Mouse (Mus musculus): Measurements from ENCODE around the gene E030030I06Rik. TPM values are rescaled to one million over a fixed set of nuclear protein-coding genes. Genes with fewer than 3 reads are reported as not detected.
"Not testable (repeated sequence)": the region's sequence is repeated elsewhere in the genome, so short reads cannot be mapped to it uniquely, and the experiment has no call there.

Gene E030030I06Rik
- polyA plus RNA-seq, 1 experiment from 2014 or later, result 21.0 TPM

GRCm38 (mm10) chr10:22163279-22163678, 14.2 kb upstream of the E030030I06Rik start:
- not testable (repeated sequence) for H3K9me3 ChIP-seq; DNase-seq (ENCODE audit: extremely low spot score, low spot score); H3K36me3 ChIP-seq (replicated peaks); H3K27ac ChIP-seq
- H3K4me1 ChIP-seq, result peaks cover 16% of the 10 kb centered on the region
- peaks cover 51% of the 10 kb centered on the region for H3K27me3 ChIP-seq (ENCODE audit: poor library complexity, severe bottlenecking)
- peak overlapping the region; percentile 39 for H3K4me3 ChIP-seq
- 5% methylated on average over 9 of the region's 9 CpGs for WGBS

GRCm38 (mm10) chr10:22159581-22160140, 10.6 kb upstream of the E030030I06Rik start:
- 1% methylated on average over 23 of the region's 23 CpGs for WGBS
- Histone ChIP-seq H3K27me3 (ENCODE audit: poor library complexity, severe bottlenecking) (peaks cover 87% of the 10 kb centered on the region), H3K36me3 (replicated peaks) (no peaks in the 10 kb centered on the region), H3K4me3 (peak overlapping the region; percentile 53; the same call in 1 of the 2 replicates), H3K27ac (no peak overlapping the region), H3K9me3 (no peaks in the 10 kb centered on the region), H3K4me1 (peaks cover 20% of the 10 kb centered on the region)
- DNase-seq (ENCODE audit: extremely low spot score, low spot score), result no peak

DNA sequence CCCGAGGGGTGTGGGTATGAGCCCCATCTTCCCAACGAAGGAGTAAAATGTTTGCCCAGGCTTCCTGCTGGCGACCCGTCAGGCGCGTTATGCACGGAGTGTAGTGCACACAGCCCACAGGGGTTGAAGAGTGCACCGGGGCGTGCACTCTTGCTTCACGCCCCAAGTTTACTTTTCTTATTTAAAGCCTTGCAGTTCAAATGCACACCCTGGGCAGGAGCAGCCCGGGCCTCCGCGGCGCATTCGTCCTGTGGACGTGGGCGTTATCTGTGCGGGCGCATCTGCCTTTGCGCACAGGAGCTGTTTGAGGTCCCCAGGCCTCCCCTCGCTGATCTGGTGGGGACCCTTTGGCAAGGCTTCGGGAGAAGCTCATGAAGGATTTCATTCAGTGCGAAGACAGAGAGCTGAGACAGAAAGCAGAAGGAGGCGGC, 10.1 kb upstream of the E030030I06Rik start:
- Histone ChIP-seq H3K36me3 (replicated peaks) (no peaks in the 10 kb centered on the region), H3K9me3 (no peaks in the 10 kb centered on the region), H3K27me3 (ENCODE audit: poor library complexity, severe bottlenecking) (peaks cover 92% of the 10 kb centered on the region), H3K4me3 (peak overlapping the region; percentile 53), H3K4me1 (peaks cover 22% of the 10 kb centered on the region), H3K27ac (no peak overlapping the region)
- DNase-seq (ENCODE audit: extremely low spot score, low spot score), result no peak
- WGBS, result under 1% methylated on average over 24 of the region's 24 CpGs

DNA sequence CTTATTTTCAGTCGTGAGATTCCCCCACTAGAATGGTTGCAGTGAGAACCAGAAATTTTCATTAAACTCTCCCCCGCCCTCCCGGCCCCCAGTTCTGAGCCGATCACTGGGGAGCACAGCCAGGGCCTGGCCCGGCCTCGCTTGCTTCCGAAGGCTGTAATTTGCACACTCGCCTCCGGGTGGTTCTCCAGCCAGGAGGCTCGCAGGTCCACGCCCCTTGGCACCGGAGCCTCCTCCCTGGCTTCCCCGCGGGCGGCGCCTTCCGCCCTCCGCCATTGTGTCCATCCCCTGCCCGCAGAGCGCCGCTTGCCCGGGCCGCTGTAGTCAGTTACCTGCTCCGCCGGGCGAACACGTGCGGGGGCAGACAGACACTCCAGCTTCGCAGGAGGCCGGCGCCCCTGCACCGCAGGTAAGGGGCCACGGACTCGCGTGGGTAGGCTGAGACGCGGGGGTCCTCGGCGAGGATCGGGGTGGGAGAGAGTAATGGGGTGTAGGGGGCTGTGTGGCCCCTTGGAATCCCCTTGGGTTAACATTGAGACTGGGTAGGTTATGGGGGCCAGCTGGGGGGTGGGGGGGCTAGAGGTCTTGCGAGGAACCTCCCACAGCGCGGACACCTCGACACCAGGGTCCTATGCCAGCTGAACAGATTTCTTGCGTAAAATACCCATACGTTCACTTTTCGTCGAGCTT, 9.4 kb upstream of the E030030I06Rik start, which contains the start of the genes Raet1e and H60b:
Gene Raet1e (plus strand): TSS at position 260 of the 690 bp plus-strand sequence.
Gene H60b (plus strand): TSS at position 277 of the 690 bp plus-strand sequence.
- H3K9me3 ChIP-seq; H3K36me3 ChIP-seq (replicated peaks); H3K27ac ChIP-seq: not testable (repeated sequence)
- peak; percentile 60 for DNase-seq (ENCODE audit: extremely low spot score, low spot score)
- Histone ChIP-seq H3K27me3 (ENCODE audit: poor library complexity, severe bottlenecking) (peaks cover 99% of the 10 kb centered on the region), H3K4me1 (peaks cover 24% of the 10 kb centered on the region), H3K4me3 (peak within 1 kb of the TSS; percentile 53)
- WGBS, result 1% methylated on average over 48 of the region's 48 CpGs

GRCm38 (mm10) chr10:22154871-22155799, 6.1 kb upstream of the E030030I06Rik start:
- no peak for DNase-seq (ENCODE audit: extremely low spot score, low spot score)

GRCm38 (mm10) chr10:22154127-22154526, 5.1 kb upstream of the E030030I06Rik start:
- Histone ChIP-seq H3K4me1 (peaks cover 44% of the 10 kb centered on the region), H3K4me3 (peak overlapping the region; percentile 46), H3K27me3 (ENCODE audit: poor library complexity, severe bottlenecking) (peaks cover 100% of the 10 kb centered on the region)
- not testable (repeated sequence) for H3K9me3 ChIP-seq; H3K36me3 ChIP-seq (replicated peaks); H3K27ac ChIP-seq
- peak; percentile 54 for DNase-seq (ENCODE audit: extremely low spot score, low spot score)
- WGBS, result under 1% methylated on average over 38 of the region's 38 CpGs

More at GRCm38 (mm10) chr10:22154871-22155799, 6.1 kb upstream of the E030030I06Rik start:
- Histone ChIP-seq H3K9me3 (no peaks in the 10 kb centered on the region), H3K4me3 (no peak overlapping the region), H3K36me3 (replicated peaks) (no peaks in the 10 kb centered on the region), H3K27me3 (ENCODE audit: poor library complexity, severe bottlenecking) (peaks cover 100% of the 10 kb centered on the region), H3K4me1 (peaks cover 41% of the 10 kb centered on the region), H3K27ac (no peak overlapping the region)
- 1% methylated on average over 3 of the region's 3 CpGs for WGBS

DNA sequence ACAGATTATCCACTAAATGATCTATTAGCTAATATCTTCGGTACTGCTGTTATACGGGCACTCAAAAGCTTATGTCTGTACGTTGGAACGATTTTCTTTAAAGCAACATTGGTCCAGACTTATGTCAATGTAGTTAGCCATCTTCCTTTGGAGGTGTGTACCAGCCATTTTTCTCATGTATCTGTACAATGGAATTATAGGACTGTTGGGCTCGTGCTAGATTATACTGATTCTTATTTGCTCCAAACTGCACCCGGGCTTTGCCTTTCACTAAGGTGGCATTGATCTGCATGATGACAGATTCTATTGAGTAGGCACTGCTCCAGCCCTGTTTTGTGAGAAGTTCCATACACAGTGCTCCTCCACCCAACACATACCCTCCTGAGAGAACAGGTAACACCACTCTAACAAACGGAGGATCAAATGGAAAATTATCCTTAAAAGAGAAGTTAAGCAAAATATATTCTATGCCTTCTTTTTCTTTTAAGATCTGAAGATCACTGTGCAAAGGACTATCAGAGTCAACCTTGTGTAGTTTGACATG, 4.1 kb upstream of the E030030I06Rik start:
- H3K9me3 ChIP-seq; H3K36me3 ChIP-seq (replicated peaks); H3K4me3 ChIP-seq; H3K27ac ChIP-seq; DNase-seq (ENCODE audit: extremely low spot score, low spot score): not testable (repeated sequence)
- Histone ChIP-seq H3K27me3 (ENCODE audit: poor library complexity, severe bottlenecking) (peaks cover 93% of the 10 kb centered on the region), H3K4me1 (peaks cover 38% of the 10 kb centered on the region)
- 8% methylated on average over 7 of the region's 7 CpGs for WGBS

DNA sequence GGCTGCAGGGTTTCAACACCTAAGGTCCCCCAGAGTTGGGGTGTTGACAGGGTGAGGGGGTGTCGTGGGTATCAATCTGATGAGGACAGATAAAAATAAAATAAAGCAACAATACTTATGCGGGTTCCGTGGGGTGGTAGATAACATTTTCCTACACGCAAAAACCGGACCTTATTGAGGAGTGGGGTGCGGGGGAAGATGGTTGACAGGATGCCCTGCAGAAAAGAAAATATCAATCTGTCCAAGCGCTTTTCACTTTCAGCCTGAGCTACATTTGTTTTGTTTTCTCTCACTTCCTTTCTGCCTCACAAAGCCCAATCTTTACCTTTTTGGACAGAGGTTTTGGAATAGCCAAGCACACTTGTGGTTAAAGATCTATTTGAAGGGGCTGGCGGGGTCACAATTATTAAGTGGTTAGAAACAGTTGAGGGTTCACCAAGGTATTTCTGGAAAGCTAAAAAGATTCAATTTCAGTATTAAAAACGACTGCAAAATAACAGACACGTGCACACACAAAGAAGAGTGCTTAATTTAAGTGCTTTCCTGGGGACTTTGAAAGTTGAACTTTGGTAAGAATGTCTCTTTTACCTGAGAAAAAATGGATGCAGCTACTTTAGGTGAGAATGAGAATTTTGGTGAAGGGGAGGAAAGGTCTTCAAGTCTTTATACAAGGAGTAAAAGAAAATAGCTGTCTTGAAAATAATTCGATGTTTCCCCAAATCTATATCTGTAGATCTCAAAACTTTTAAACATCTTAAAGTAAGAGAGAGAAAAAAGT, 3.0 kb upstream of the E030030I06Rik start:
- not testable (repeated sequence) for H3K36me3 ChIP-seq (replicated peaks); H3K9me3 ChIP-seq; H3K4me3 ChIP-seq; DNase-seq (ENCODE audit: extremely low spot score, low spot score); H3K27ac ChIP-seq
- Histone ChIP-seq H3K27me3 (ENCODE audit: poor library complexity, severe bottlenecking) (peaks cover 81% of the 10 kb centered on the region), H3K4me1 (peaks cover 36% of the 10 kb centered on the region)
- 2% methylated on average over 11 of the region's 11 CpGs for WGBS

- not testable (repeated sequence) for H3K36me3 ChIP-seq (replicated peaks); H3K27ac ChIP-seq; H3K9me3 ChIP-seq; DNase-seq (ENCODE audit: extremely low spot score, low spot score)
- peak overlapping the region; percentile 79 for H3K4me3 ChIP-seq
- H3K27me3 ChIP-seq (ENCODE audit: poor library complexity, severe bottlenecking), result peaks cover 73% of the 10 kb centered on the region
- H3K4me1 ChIP-seq, result peaks cover 36% of the 10 kb centered on the region
- 1% methylated on average over 55 of the region's 55 CpGs for whole genome bisulfite sequencing
Measured at GRCm38 (mm10) chr10:22151056-22151862, 2.2 kb upstream of the E030030I06Rik start.

- H3K4me1 ChIP-seq, result peaks cover 36% of the 10 kb centered on the region
- peaks cover 7% of the 10 kb centered on the region for H3K36me3 ChIP-seq (replicated peaks)
- no peak for DNase-seq (ENCODE audit: extremely low spot score, low spot score)
- no peaks in the 10 kb centered on the region; the same call in 1 of the 2 replicates for H3K9me3 ChIP-seq
- under 1% methylated on average over 27 of the region's 27 CpGs for WGBS
- H3K27ac ChIP-seq, result no peak overlapping the region
- peaks cover 67% of the 10 kb centered on the region for H3K27me3 ChIP-seq (ENCODE audit: poor library complexity, severe bottlenecking)
- peak overlapping the region; percentile 79 for H3K4me3 ChIP-seq
Measured at GRCm38 (mm10) chr10:22150593-22150992, 1.5 kb upstream of the E030030I06Rik start.
